Mouse (Mus musculus) hindbrain, postnatal 0 days (tissue): ENCODE measurements around the gene Rab25. TPM values are rescaled to one million over a fixed set of nuclear protein-coding genes. Genes with fewer than 3 reads are reported as not detected.

Experiments used
- ATAC-seq: fragments of 200-750 bp; cut with Nextera tagmentation; 2 replicates; pipeline ENCODE4 v1.8.0; 2017; ENCODE audit warnings: mild to moderate bottlenecking, moderate TSS enrichment, moderate library complexity
- DNase-seq: peaks from one replicate; pipeline ENCODE4 v3.0.0-alpha.2; 2015; ENCODE audit warnings: low spot score
- H3K27ac ChIP-seq: fragments of 300-500 bp; sonication (generic); 2 replicates; pipeline ENCODE4 v1.5.1; 2014; ENCODE audit warnings: mild to moderate bottlenecking
- H3K27me3 ChIP-seq: fragments of 300-500 bp; sonication (generic); 2 replicates; pipeline ENCODE4 v1.6.1; 2014; ENCODE audit warnings: low read length, mixed read lengths; ENCODE audit not compliant: insufficient read depth
- H3K36me3 ChIP-seq: fragments of 300-500 bp; sonication (generic); 2 replicates; pipeline ENCODE4 v1.6.1; 2014; ENCODE audit warnings: low read length, mixed read lengths; ENCODE audit not compliant: insufficient read depth
- H3K4me1 ChIP-seq: fragments of 300-500 bp; sonication (generic); 2 replicates; pipeline ENCODE4 v1.6.1; 2014; ENCODE audit warnings: antibody characterized with exemption, low read length, mixed read lengths; ENCODE audit not compliant: insufficient read depth
- H3K4me2 ChIP-seq: fragments of 300-500 bp; sonication (generic); 2 replicates; pipeline ENCODE4 v1.6.1; 2014; ENCODE audit warnings: low read depth, mild to moderate bottlenecking, low read length, moderate library complexity, mixed read lengths
- H3K4me3 ChIP-seq: fragments of 300-500 bp; sonication (generic); 2 replicates; pipeline ENCODE4 v1.5.1; 2014; ENCODE audit warnings: low read length
- H3K9ac ChIP-seq: fragments of 300-500 bp; sonication (generic); replicated peaks from 2 replicates; pipeline ENCODE4 v1.6.1; 2014; ENCODE audit warnings: mild to moderate bottlenecking, low read length, moderate library complexity, mixed read lengths
- H3K9me3 ChIP-seq: fragments of 300-500 bp; sonication (generic); 2 replicates; pipeline ENCODE4 v1.6.1; 2016; ENCODE audit warnings: low read length, mixed read lengths
- CTCF ChIP-seq: IDR thresholded peaks from 2 replicates; pipeline ENCODE4 v1.5.1; 2016; ENCODE audit warnings: antibody characterized with exemption, control low read depth, low read depth
- WGBS: fragments of 180-500 bp; shearing (Covaris S2); extraction: QIAGEN DNeasy Blood & Tissue Kit; methylation state at CpG from one replicate; pipeline ENCODE4 v1.1.7; 2014; 5-methylcytosine and 5-hydroxymethylcytosine counted together
- polyA plus RNA-seq: library from polyadenylated mRNA; unstranded; fragments of >200 nt; fragmentation: Nextera tagmentation; extraction: Ambion mirVana; gene quantifications from 2 replicates; pipeline ENCODE4 v1.2.1, GENCODE M21; 2015
- total RNA-seq: library from RNA; depleted of rRNA; stranded (reverse); fragments of >200 nt; gene quantifications from 2 replicates; pipeline ENCODE4 v1.2.3, GENCODE M21; 2014

Rab25 gene
- total and polyA plus RNA-seq, 2 experiments from 2014 or later: 1.3 TPM; not detected in 1

DNA sequence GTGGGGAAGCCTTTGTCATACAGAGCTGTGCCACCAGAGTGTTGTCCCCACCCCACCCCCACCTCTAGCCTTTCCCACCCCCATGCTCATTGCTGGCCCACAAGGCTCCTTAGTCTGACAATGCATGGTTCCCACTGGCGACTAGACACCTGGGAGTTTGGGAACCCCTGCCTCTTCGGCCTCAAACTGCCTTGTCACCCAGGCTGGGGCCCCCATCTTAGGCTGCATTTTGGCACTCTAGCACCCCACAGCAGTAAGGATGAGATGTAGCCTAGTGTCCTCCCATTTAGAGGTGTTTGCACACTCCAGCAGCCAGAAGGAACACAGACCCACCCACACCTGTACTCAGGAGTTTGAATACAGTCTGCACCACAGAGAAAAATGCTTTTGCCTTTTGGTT lies 25.7 kb upstream of the Rab25 start:
- WGBS: 94% methylated on average over 2 of the region's 2 CpGs
- Histone ChIP-seq H3K27ac (no peak overlapping the region), H3K27me3 (no peaks in the 10 kb centered on the region), H3K36me3 (peaks cover 14% of the 10 kb centered on the region), H3K9me3 (no peaks in the 10 kb centered on the region), H3K4me1 (no peaks in the 10 kb centered on the region), H3K4me2 (no peak overlapping the region), H3K4me3 (no peak overlapping the region), H3K9ac (no peak overlapping the region)
- no peak for TF ChIP-seq CTCF
- no peak for DNase-seq
- no peak for ATAC-seq

DNA sequence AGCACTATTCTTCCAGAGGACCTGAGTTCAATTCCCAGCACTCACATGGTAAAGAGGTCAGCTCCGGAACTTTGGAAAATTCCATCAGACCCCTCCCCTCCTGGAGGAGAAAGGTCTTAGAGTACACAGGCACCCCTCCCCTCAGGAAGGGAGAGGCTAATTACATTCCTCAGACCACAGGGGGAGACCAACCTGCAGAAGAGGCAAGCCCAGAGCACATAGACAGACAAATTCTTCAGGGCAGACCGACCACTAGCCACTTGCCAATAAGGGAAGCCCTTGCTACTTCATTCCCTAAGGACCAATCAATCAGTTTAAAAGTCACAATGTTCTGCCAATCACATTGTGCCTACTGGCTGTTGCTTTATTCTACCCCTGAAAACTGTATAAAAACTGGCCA lies 24.7 kb upstream of the Rab25 start:
- WGBS: 78% methylated on average over 2 of the region's 2 CpGs
- Histone ChIP-seq H3K27me3 (no peaks in the 10 kb centered on the region), H3K4me2 (no peak overlapping the region), H3K36me3 (peaks cover 24% of the 10 kb centered on the region), H3K27ac (no peak overlapping the region), H3K9me3 (no peaks in the 10 kb centered on the region), H3K4me1 (no peaks in the 10 kb centered on the region), H3K4me3 (no peak overlapping the region), H3K9ac (no peak overlapping the region)
- ATAC-seq (no peak), DNase-seq (no peak)
- TF ChIP-seq CTCF: no peak

DNA sequence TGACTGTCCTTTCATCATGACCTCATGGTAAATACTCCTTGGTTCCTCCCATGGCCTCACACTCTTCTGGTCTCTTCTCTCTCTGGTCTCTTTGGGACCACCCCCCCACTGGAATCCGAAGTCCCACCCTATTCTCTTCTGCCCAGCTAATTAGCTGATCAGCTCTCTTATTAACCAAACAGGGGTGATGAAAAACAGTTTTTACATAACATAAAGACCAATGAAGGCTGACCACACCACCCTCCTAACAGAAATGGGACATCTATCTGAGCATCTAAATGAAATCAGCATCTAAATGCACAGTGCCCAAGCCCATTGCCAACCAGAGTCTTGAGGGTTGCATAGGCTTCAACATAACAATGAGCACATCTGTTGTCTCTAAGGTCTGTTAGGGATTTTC lies 23.8 kb upstream of the Rab25 start:
- WGBS: 74% methylated on average over 1 of the region's 1 CpGs
- Histone ChIP-seq H3K36me3 (peaks cover 30% of the 10 kb centered on the region), H3K4me1 (no peaks in the 10 kb centered on the region), H3K9me3 (no peaks in the 10 kb centered on the region), H3K27ac (no peak overlapping the region), H3K4me2 (no peak overlapping the region), H3K9ac (no peak overlapping the region), H3K4me3 (no peak overlapping the region), H3K27me3 (no peaks in the 10 kb centered on the region)
- DNase-seq: no peak
- ATAC-seq: no peak
- no peak for TF ChIP-seq CTCF

DNA sequence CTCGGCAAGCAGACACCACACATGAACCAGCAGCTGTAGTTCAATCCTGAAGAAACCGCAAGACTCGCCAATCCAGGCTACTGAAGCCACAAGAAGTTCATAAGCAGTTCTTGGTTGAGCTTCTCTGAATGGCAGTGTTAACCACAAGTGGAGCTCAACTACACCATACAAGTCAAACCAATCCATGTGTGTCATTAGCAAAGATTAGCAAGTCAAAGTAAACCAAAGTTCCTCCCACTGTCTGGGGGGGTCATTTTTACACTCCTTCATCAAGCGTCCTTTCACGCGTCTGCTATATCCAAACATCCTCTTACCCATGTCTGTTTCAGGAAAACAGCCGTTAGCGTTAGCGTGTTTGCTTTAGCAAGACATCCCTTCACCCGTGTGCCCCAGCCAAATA lies 22.2 kb upstream of the Rab25 start:
- WGBS: 95% methylated on average over 10 of the region's 10 CpGs
- Histone ChIP-seq H3K9ac (no peak overlapping the region), H3K4me2 (no peak overlapping the region), H3K4me3 (no peak overlapping the region), H3K27me3 (no peaks in the 10 kb centered on the region), H3K36me3 (peaks cover 44% of the 10 kb centered on the region), H3K4me1 (no peaks in the 10 kb centered on the region), H3K9me3 (no peaks in the 10 kb centered on the region), H3K27ac (no peak overlapping the region)
- TF ChIP-seq CTCF: no peak
- DNase-seq: no peak
- no peak for ATAC-seq

DNA sequence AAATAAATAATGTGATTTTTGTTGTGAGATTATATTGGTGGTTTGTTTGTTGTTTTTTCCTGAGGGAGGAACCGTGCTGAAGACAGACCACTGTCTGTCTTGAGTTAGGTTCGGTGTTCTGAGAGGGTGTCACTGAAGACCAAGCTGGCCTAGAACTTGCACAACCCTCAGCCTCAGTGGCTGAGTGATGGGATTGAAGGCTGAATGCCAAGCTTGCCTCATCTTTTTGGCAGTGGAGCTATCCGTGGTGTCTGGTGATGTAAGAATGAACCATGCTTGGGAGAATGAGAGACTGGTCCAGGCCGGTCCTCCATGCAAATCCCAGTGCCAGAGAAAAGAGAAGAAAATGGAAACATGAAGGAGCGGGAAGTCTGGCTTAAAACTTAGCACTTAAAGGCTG lies 21.6 kb upstream of the Rab25 start:
- no peaks in the 10 kb centered on the region for H3K9me3 ChIP-seq
- H3K27ac ChIP-seq: no peak overlapping the region
- no peak overlapping the region for H3K9ac ChIP-seq
- no peaks in the 10 kb centered on the region for H3K4me1 ChIP-seq
- no peak overlapping the region for H3K4me2 ChIP-seq
- no peak for DNase-seq
- ATAC-seq: no peak
- H3K27me3 ChIP-seq: no peaks in the 10 kb centered on the region
- 91% methylated on average over 5 of the region's 5 CpGs for WGBS
- no peak for TF ChIP-seq CTCF
- H3K36me3 ChIP-seq: peaks cover 50% of the 10 kb centered on the region
- H3K4me3 ChIP-seq: no peak overlapping the region

DNA sequence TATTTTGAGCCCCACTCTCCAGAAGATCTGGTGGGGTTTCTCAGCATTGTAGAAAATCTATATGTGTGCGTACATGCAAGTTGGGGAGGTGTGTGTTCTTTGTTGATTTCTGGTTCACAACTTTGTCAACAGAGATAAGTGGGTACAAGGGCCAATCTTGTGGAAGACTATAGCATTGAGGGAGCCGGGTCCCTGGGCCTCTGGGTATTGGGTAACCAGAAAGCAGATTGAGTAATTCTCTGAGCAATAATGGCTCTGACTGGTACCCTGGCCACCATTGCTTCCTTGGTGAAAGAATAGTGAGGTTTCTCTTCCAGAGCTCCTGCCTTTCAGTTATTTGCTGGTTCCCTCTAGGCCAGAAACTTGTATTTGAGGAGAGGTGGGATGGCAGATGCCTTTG lies 21.0 kb upstream of the Rab25 start:
- no peak for DNase-seq
- no peak for TF ChIP-seq CTCF
- ATAC-seq: no peak
- Histone ChIP-seq H3K27me3 (no peaks in the 10 kb centered on the region), H3K4me3 (no peak overlapping the region), H3K4me1 (no peaks in the 10 kb centered on the region), H3K36me3 (peaks cover 56% of the 10 kb centered on the region), H3K27ac (no peak overlapping the region), H3K4me2 (no peak overlapping the region), H3K9ac (no peak overlapping the region), H3K9me3 (no peaks in the 10 kb centered on the region)
- WGBS: 93% methylated on average over 2 of the region's 2 CpGs

DNA sequence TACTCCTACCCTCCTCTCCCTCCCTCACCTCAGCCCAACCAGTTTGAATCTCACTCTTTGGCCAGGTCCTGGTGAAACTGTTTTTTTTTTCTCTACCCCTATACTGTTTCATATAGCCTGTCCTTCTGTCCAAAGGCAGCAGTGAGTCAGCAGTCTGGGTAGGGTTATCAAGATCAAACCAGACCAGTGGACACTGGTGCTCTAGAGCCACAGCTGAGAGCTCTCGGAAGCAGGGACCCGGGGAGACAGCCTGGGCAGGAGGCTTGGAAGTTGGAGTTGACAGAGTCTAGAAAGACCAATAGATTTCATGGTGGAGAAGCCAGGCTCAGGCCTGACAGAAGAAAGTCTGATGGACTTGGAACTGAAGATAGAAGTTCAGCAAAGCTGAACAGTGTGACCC lies 20.5 kb upstream of the Rab25 start:
- Histone ChIP-seq H3K4me2 (no peak overlapping the region), H3K27me3 (no peaks in the 10 kb centered on the region), H3K9me3 (no peaks in the 10 kb centered on the region), H3K4me1 (no peaks in the 10 kb centered on the region), H3K36me3 (peaks cover 61% of the 10 kb centered on the region), H3K27ac (no peak overlapping the region), H3K4me3 (no peak overlapping the region), H3K9ac (no peak overlapping the region)
- no peak for DNase-seq
- 93% methylated on average over 2 of the region's 2 CpGs for WGBS
- no peak for ATAC-seq
- TF ChIP-seq CTCF: no peak
